ENCODE assay signal across 12 mouse cellular contexts in genomic region chr10:63176471-63176931, GRCm38 (mm10). TPM values are rescaled to one million over a fixed set of nuclear protein-coding genes. Genes with fewer than 3 reads are reported as not detected.
DNase-seq lines count a peak whose midpoint lies in the region; ATAC-seq and TF ChIP-seq lines count a peak whose summit lies in the region.
"Had no signal": no experiment of that assay in that cellular context is flagged by ENCODE, and none has a peak within 500 bp of the region (broad histone marks: within the 10 kb centered on the region; RNA-seq: fewer than 3 reads in every experiment).

No protein-coding gene starts in this region.

- WGBS in liver, embryonic 12.5 days (ENCODE audit: insufficient replicate concordance) = 63% methylated on average over 8 of the region's 8 CpGs

- no peaks in the 10 kb centered on the region for H3K9me3 ChIP-seq in ES-E14 (ENCODE audit: control insufficient read depth, insufficient read depth, low read depth, low read length)
- H3K9me3 ChIP-seq in liver, embryonic 12.5 days (replicated peaks) = no peaks in the 10 kb centered on the region
- H3K9me3 ChIP-seq: hindbrain, embryonic 12.5 days; limb, embryonic 15.5 days had no signal

- in situ Hi-C loops in ES-E14 (cut with MboI; ENCODE audit: low sequenced_read_pairs in 2 of 2, unreplicated experiment in 2 of 2) = no loop called here

- no peaks in the 10 kb centered on the region for H3K27me3 ChIP-seq in liver, embryonic 12.5 days (replicated peaks)
- H3K27me3 ChIP-seq: hindbrain, embryonic 12.5 days; limb, embryonic 15.5 days had no signal

- peak; percentile 78 for DNase-seq in heart, adult 11 months
- no peak for DNase-seq in heart, postnatal 14 days
- DNase-seq in ES-E14 (ENCODE audit: low read depth, low spot score) = no peak
- no peak for DNase-seq in adrenal gland, adult 18-20 months (ENCODE audit: low spot score in 2 of 2)
- DNase-seq in frontal cortex, postnatal 25 days (ENCODE audit: low spot score in 2 of 2) = no peak
- DNase-seq in right cerebral cortex, postnatal 25 days = no peak
- DNase-seq: cerebellum, adult 9-10 months; gastrocnemius, postnatal 25 days had no signal

- no peak for ATAC-seq in liver, embryonic 12.5 days
- ATAC-seq in megakaryocyte-erythroid progenitor cell, adult 5-6 weeks (replicated peaks; ENCODE audit: low FRiP score, low TSS enrichment, poor library complexity, severe bottlenecking) = peak; percentile 74

- peaks cover 17 to 24% of the 10 kb centered on the region in 2 experiments for H3K4me1 ChIP-seq in ES-E14 (ENCODE audit: control insufficient read depth in 2 of 2, insufficient read depth in 2 of 2, low read length in 2 of 2, poor library complexity in 1 of 2)
- H3K4me1 ChIP-seq in liver, embryonic 12.5 days = peaks cover 13% of the 10 kb centered on the region; the same call in 1 of the 2 replicates
- H3K4me1 ChIP-seq: hindbrain, embryonic 12.5 days; limb, embryonic 15.5 days had no signal

- H3K27ac ChIP-seq in ES-E14 (ENCODE audit: insufficient read depth, low read depth, low read length, poor library complexity, severe bottlenecking) = peak overlapping the region; percentile 92
- H3K27ac ChIP-seq in liver, embryonic 12.5 days = peak overlapping the region; percentile 47
- H3K27ac ChIP-seq: hindbrain, embryonic 12.5 days; limb, embryonic 15.5 days had no signal

- H3K4me2 ChIP-seq in liver, embryonic 12.5 days = peak overlapping the region; percentile 3
- H3K4me2 ChIP-seq: hindbrain, embryonic 12.5 days; limb, embryonic 15.5 days had no signal

- no peak overlapping the region for H3K4me3 ChIP-seq in ES-E14 (ENCODE audit: insufficient read depth in 1 of 2, low read depth in 1 of 2, low read length in 2 of 2, poor library complexity in 1 of 2, severe bottlenecking in 1 of 2)
- no peak overlapping the region for H3K4me3 ChIP-seq in liver, embryonic 12.5 days
- H3K4me3 ChIP-seq: hindbrain, embryonic 12.5 days; limb, embryonic 15.5 days had no signal

- no peaks in the 10 kb centered on the region for H3K36me3 ChIP-seq in ES-E14 (ENCODE audit: control insufficient read depth, insufficient read depth, low read length, poor library complexity, severe bottlenecking)
- no peaks in the 10 kb centered on the region for H3K36me3 ChIP-seq in liver, embryonic 12.5 days
- H3K36me3 ChIP-seq: hindbrain, embryonic 12.5 days; limb, embryonic 15.5 days had no signal

- intact Hi-C loops in heart, postnatal 14 days (cut with DNase I) = no loop called here

- H3K9ac ChIP-seq in ES-E14 (ENCODE audit: insufficient read depth, low read depth, low read length, poor library complexity, severe bottlenecking) = peak overlapping the region; percentile 54; the same call in 1 of the 2 replicates
- no peak overlapping the region for H3K9ac ChIP-seq in liver, embryonic 12.5 days
- H3K9ac ChIP-seq: hindbrain, embryonic 12.5 days; limb, embryonic 15.5 days had no signal

TF ChIP-seq in ES-E14, 5 proteins besides CTCF, POLR2A, EP300 and RAD21:
- TF ChIP-seq ZNF384 (IDR thresholded peaks at IDR 0.05; ENCODE audit: low read depth, low read length) = no peak
- no peak for TF ChIP-seq ZC3H11A (IDR thresholded peaks at IDR 0.05; ENCODE audit: borderline replicate concordance, low read depth, low read length)
- no peak for TF ChIP-seq CHD2 (IDR thresholded peaks at IDR 0.05; ENCODE audit: low read depth, low read length)
- no peak for TF ChIP-seq HCFC1 (IDR thresholded peaks at IDR 0.05; ENCODE audit: borderline replicate concordance, insufficient read depth, low read length)
- TF ChIP-seq MAFK (IDR thresholded peaks at IDR 0.05; ENCODE audit: insufficient read depth, low read depth, low read length) = no peak

RNA-seq across cellular contexts. Expression of gene Mypn, which starts 27.3 kb away (rescaled TPM):
- total RNA-seq in heart, postnatal 14 days (2021) = 10 to 100 TPM; 82.5 to 90.9 TPM
- 1.0 and 1.1 TPM in 2 replicates for total RNA-seq in ES-E14 (2012; rRNA removed)
- 0.02 and 0.07 TPM in 2 replicates for polyA plus RNA-seq in liver, embryonic 12.5 days (2016; fragmentation: Nextera tagmentation; extraction: Ambion mirVana)
- total RNA-seq in megakaryocyte-erythroid progenitor cell, adult 5-6 weeks (2014; fragmentation: Nextera tagmentation) = not detected in 2 replicates
- not detected in 2 replicates for total RNA-seq in megakaryocyte-erythroid progenitor cell, adult 5-6 weeks (2017)
- under 1 TPM; 0.64 to 0.76 TPM for total RNA-seq in adrenal gland, adult 18-20 months (2021)

Comparison
In these comparisons a context has a peak if more than half of its experiments do, and no peak if none do; other contexts are left out.
1. RNA of gene Mypn, which starts 27.3 kb away (total RNA-seq): 82.5 to 90.9 TPM in heart, postnatal 14 days; 1.0 to 1.1 TPM in ES-E14, 0.64 to 0.76 TPM in adrenal gland, adult 18-20 months and not detected in megakaryocyte-erythroid progenitor cell, adult 5-6 weeks; every median in the first group is over 10 times any median in the second.